Mouse (Mus musculus): ENCODE measurements around the gene Fam57a. TPM values are rescaled to one million over a fixed set of nuclear protein-coding genes. Genes with fewer than 3 reads are reported as not detected.

The Fam57a gene
- polyA plus RNA-seq, 1 experiment, result 21.4 TPM

- TF ChIP-seq FOSL1 (IDR thresholded peaks at IDR 0.05; ENCODE audit: insufficient read depth, low read length, poor library complexity, severe bottlenecking), result no peak
- TF ChIP-seq MAX (IDR thresholded peaks at IDR 0.05), result no peak
- TF ChIP-seq USF1 (IDR thresholded peaks at IDR 0.05; ENCODE audit: low read depth), result no peak
- TF ChIP-seq MYOD1 (IDR thresholded peaks at IDR 0.05; ENCODE audit: control insufficient read depth, insufficient read length, low read depth), result no peak
- TF ChIP-seq MYOG (IDR thresholded peaks at IDR 0.05; ENCODE audit: control insufficient read depth, extremely low read depth, insufficient read length), result no peak
- TF ChIP-seq CTCF (IDR thresholded peaks at IDR 0.05; ENCODE audit: control insufficient read depth, insufficient read depth, insufficient read length), result no peak
- no peak for TF ChIP-seq CEBPB (IDR thresholded peaks at IDR 0.05; ENCODE audit: low read depth)
- no peak overlapping the region for H3K4me3 ChIP-seq (ENCODE audit: insufficient read depth, poor library complexity, severe bottlenecking)
Observed at GRCm38 (mm10) chr11:76183745-76184144, 4.3 kb downstream of the Fam57a start.

GRCm38 (mm10) chr11:76186908-76187307, 7.4 kb downstream of the Fam57a start:
- Histone ChIP-seq H3K79me2 (ENCODE audit: control insufficient read depth, insufficient read depth) (no peaks in the 10 kb centered on the region), H3ac (ENCODE audit: control insufficient read depth, insufficient read length, low read depth) (no peak overlapping the region), H3K4me3 (ENCODE audit: insufficient read depth, poor library complexity, severe bottlenecking) (no peak overlapping the region), H3K36me3 (ENCODE audit: control insufficient read depth, insufficient read depth) (no peaks in the 10 kb centered on the region), H3K79me3 (ENCODE audit: low read depth) (no peaks in the 10 kb centered on the region), H3K27me3 (ENCODE audit: control insufficient read depth, insufficient read depth, insufficient read length) (no peaks in the 10 kb centered on the region)
- TF ChIP-seq FOSL1 (IDR thresholded peaks at IDR 0.05; ENCODE audit: insufficient read depth, low read length, poor library complexity, severe bottlenecking), result no peak
- no peak for TF ChIP-seq CEBPB (IDR thresholded peaks at IDR 0.05; ENCODE audit: low read depth)
- TF ChIP-seq CTCF (IDR thresholded peaks at IDR 0.05; ENCODE audit: control insufficient read depth, insufficient read depth, insufficient read length), result no peak
- no peak for TF ChIP-seq MYOD1 (IDR thresholded peaks at IDR 0.05; ENCODE audit: control insufficient read depth, insufficient read length, low read depth)
- no peak for TF ChIP-seq USF1 (IDR thresholded peaks at IDR 0.05; ENCODE audit: low read depth)
- TF ChIP-seq MAX (IDR thresholded peaks at IDR 0.05), result no peak
- no peak for TF ChIP-seq MYOG (IDR thresholded peaks at IDR 0.05; ENCODE audit: control insufficient read depth, extremely low read depth, insufficient read length)

More at GRCm38 (mm10) chr11:76183745-76184144, 4.3 kb downstream of the Fam57a start:
- Histone ChIP-seq H3K27me3 (ENCODE audit: control insufficient read depth, insufficient read depth, insufficient read length) (no peaks in the 10 kb centered on the region), H3K36me3 (ENCODE audit: control insufficient read depth, insufficient read depth) (no peaks in the 10 kb centered on the region), H3ac (ENCODE audit: control insufficient read depth, insufficient read length, low read depth) (no peak overlapping the region), H3K79me3 (ENCODE audit: low read depth) (no peaks in the 10 kb centered on the region), H3K79me2 (ENCODE audit: control insufficient read depth, insufficient read depth) (peaks cover 7% of the 10 kb centered on the region)

DNA sequence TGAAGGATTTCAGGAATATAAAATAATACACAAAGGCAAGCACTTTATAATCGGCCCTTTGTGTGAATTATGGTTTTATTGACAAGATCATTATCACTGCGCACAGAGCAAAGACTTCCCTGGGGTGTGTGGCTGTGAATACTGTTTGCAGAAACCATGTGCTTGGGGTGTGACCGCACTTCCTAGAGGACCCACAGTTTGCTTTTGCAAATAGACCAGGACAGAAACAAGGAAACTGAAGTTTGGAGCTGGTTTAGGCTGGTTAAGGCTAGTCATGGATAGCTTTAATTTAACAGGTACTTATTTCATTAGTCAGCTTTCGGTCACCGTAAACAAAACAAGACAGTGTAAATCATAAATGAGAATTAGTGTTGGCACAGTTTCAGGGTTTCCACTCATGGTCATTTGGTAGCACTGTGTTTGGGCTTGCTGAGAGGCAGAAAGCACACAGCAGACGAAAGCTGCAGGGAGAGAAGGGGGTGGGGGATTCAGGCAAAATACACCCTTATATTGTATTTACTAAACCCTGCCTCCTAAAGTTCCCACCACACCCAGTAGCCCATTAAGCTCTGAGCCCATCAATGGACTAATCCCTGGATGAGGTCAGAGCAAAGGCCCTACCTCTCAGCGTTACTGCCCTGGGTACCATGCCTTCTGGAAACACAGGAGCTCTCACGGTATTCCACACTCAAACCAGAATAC, 17.0 kb downstream of the Fam57a start:
- Histone ChIP-seq H3K4me3 (ENCODE audit: insufficient read depth, poor library complexity, severe bottlenecking) (no peak overlapping the region), H3K36me3 (ENCODE audit: control insufficient read depth, insufficient read depth) (no peaks in the 10 kb centered on the region), H3ac (ENCODE audit: control insufficient read depth, insufficient read length, low read depth) (no peak overlapping the region), H3K27me3 (ENCODE audit: control insufficient read depth, insufficient read depth, insufficient read length) (no peaks in the 10 kb centered on the region), H3K79me3 (ENCODE audit: low read depth) (no peaks in the 10 kb centered on the region), H3K79me2 (ENCODE audit: control insufficient read depth, insufficient read depth) (no peaks in the 10 kb centered on the region)
- no peak for TF ChIP-seq FOSL1 (IDR thresholded peaks at IDR 0.05; ENCODE audit: insufficient read depth, low read length, poor library complexity, severe bottlenecking)
- TF ChIP-seq CTCF (IDR thresholded peaks at IDR 0.05; ENCODE audit: control insufficient read depth, insufficient read depth, insufficient read length), result no peak
- no peak for TF ChIP-seq CEBPB (IDR thresholded peaks at IDR 0.05; ENCODE audit: low read depth)
- no peak for TF ChIP-seq MAX (IDR thresholded peaks at IDR 0.05)
- TF ChIP-seq MYOG (IDR thresholded peaks at IDR 0.05; ENCODE audit: control insufficient read depth, extremely low read depth, insufficient read length), result no peak
- TF ChIP-seq MYOD1 (IDR thresholded peaks at IDR 0.05; ENCODE audit: control insufficient read depth, insufficient read length, low read depth), result no peak
- no peak for TF ChIP-seq USF1 (IDR thresholded peaks at IDR 0.05; ENCODE audit: low read depth)

GRCm38 (mm10) chr11:76196977-76197469, 17.6 kb downstream of the Fam57a start:
- H3K36me3 ChIP-seq (ENCODE audit: control insufficient read depth, insufficient read depth), result no peaks in the 10 kb centered on the region
- no peaks in the 10 kb centered on the region for H3K27me3 ChIP-seq (ENCODE audit: control insufficient read depth, insufficient read depth, insufficient read length)
- H3K79me2 ChIP-seq (ENCODE audit: control insufficient read depth, insufficient read depth), result no peaks in the 10 kb centered on the region
- no peaks in the 10 kb centered on the region for H3K79me3 ChIP-seq (ENCODE audit: low read depth)
- TF ChIP-seq MYOG (IDR thresholded peaks at IDR 0.05; ENCODE audit: control insufficient read depth, extremely low read depth, insufficient read length) (no peak), MAX (IDR thresholded peaks at IDR 0.05) (no peak), CTCF (IDR thresholded peaks at IDR 0.05; ENCODE audit: control insufficient read depth, insufficient read depth, insufficient read length) (no peak), FOSL1 (IDR thresholded peaks at IDR 0.05; ENCODE audit: insufficient read depth, low read length, poor library complexity, severe bottlenecking) (no peak), CEBPB (IDR thresholded peaks at IDR 0.05; ENCODE audit: low read depth) (no peak), MYOD1 (IDR thresholded peaks at IDR 0.05; ENCODE audit: control insufficient read depth, insufficient read length, low read depth) (no peak), USF1 (IDR thresholded peaks at IDR 0.05; ENCODE audit: low read depth) (no peak)
- peak overlapping the region; percentile 18 for H3ac ChIP-seq (ENCODE audit: control insufficient read depth, insufficient read length, low read depth)
- no peak overlapping the region for H3K4me3 ChIP-seq (ENCODE audit: insufficient read depth, poor library complexity, severe bottlenecking)

- H3K4me3 ChIP-seq (ENCODE audit: insufficient read depth, poor library complexity, severe bottlenecking), result peak overlapping the region; percentile 81
- H3K79me2 ChIP-seq (ENCODE audit: control insufficient read depth, insufficient read depth), result peaks cover 10% of the 10 kb centered on the region
- peaks cover 27% of the 10 kb centered on the region for H3K36me3 ChIP-seq (ENCODE audit: control insufficient read depth, insufficient read depth)
- no peaks in the 10 kb centered on the region for H3K79me3 ChIP-seq (ENCODE audit: low read depth)
- no peaks in the 10 kb centered on the region for H3K27me3 ChIP-seq (ENCODE audit: control insufficient read depth, insufficient read depth, insufficient read length)
- peak; percentile 49 for TF ChIP-seq USF1 (IDR thresholded peaks at IDR 0.05; ENCODE audit: low read depth)
- no peak for TF ChIP-seq CEBPB (IDR thresholded peaks at IDR 0.05; ENCODE audit: low read depth)
- peak overlapping the region; percentile 97 for H3ac ChIP-seq (ENCODE audit: control insufficient read depth, insufficient read length, low read depth)
Observed at GRCm38 (mm10) chr11:76201761-76202674, 22.5 kb downstream of the Fam57a start.
